Mouse (Mus musculus) c-Kit-positive CD71-positive TER-119-negative erythroid progenitor cells, embryonic 14.5 days (primary cell): ENCODE measurements around the gene Bud23.
A peak's percentile ranks its signal among the peaks of the same experiment; 100 is the strongest.
"Not testable (repeated sequence)": the region's sequence is repeated elsewhere in the genome, so short reads cannot be mapped to it uniquely, and the experiment has no call there.

Experiments
- DNase-seq: peaks from one replicate; pipeline ENCODE4 v3.0.0-alpha.2; 2013; ENCODE audit warnings: low read depth

Bud23 gene

GRCm38 (mm10) chr5:135064909-135065446 is at the start of gene Bud23:
TSS of gene Bud23 (minus strand) at chr5:135064959.
- DNase-seq = not testable (repeated sequence)

GRCm38 (mm10) chr5:135113782-135114181 is 49.0 kb upstream of the Bud23 start:
- DNase-seq = no peak

GRCm38 (mm10) chr5:135109976-135110375 is 45.2 kb upstream of the Bud23 start:
- no peak for DNase-seq

- DNase-seq = no peak
Observed at GRCm38 (mm10) chr5:135109426-135109825, 44.7 kb upstream of the Bud23 start.

GRCm38 (mm10) chr5:135109017-135109416 is 44.3 kb upstream of the Bud23 start:
- DNase-seq = no peak

GRCm38 (mm10) chr5:135107521-135108501 is 43.1 kb upstream of the Bud23 start:
- no peak for DNase-seq

GRCm38 (mm10) chr5:135106758-135107256 is 42.0 kb upstream of the Bud23 start:
- DNase-seq = peak; percentile 87

GRCm38 (mm10) chr5:135103999-135104660 is 39.4 kb upstream of the Bud23 start:
- no peak for DNase-seq

- no peak for DNase-seq
Observed at GRCm38 (mm10) chr5:135100981-135101380, 36.2 kb upstream of the Bud23 start.

GRCm38 (mm10) chr5:135089653-135090052 is 24.9 kb upstream of the Bud23 start, which contains the start of gene Mlxipl:
TSS of gene Mlxipl (plus strand) at chr5:135089890.
- DNase-seq = no peak

GRCm38 (mm10) chr5:135086871-135087270 is 22.1 kb upstream of the Bud23 start:
- DNase-seq = no peak

- no peak for DNase-seq
Observed at GRCm38 (mm10) chr5:135080539-135080938, 15.8 kb upstream of the Bud23 start.

GRCm38 (mm10) chr5:135079578-135079977 is 14.8 kb upstream of the Bud23 start:
- DNase-seq = no peak

GRCm38 (mm10) chr5:135078482-135078810 is 13.7 kb upstream of the Bud23 start:
- no peak for DNase-seq

GRCm38 (mm10) chr5:135077564-135078481 is 13.1 kb upstream of the Bud23 start, which contains the start of gene Vps37d:
TSS of gene Vps37d (minus strand) at chr5:135078266.
- DNase-seq = peak; percentile 78

GRCm38 (mm10) chr5:135076931-135077505 is 12.3 kb upstream of the Bud23 start:
- no peak for DNase-seq

- DNase-seq = no peak
Observed at GRCm38 (mm10) chr5:135076368-135076767, 11.6 kb upstream of the Bud23 start.

- no peak for DNase-seq
Observed at GRCm38 (mm10) chr5:135075655-135076054, 10.9 kb upstream of the Bud23 start.

GRCm38 (mm10) chr5:135073349-135074150 is 8.8 kb upstream of the Bud23 start:
- no peak for DNase-seq

- DNase-seq = no peak
Observed at GRCm38 (mm10) chr5:135072720-135073119, 8.0 kb upstream of the Bud23 start.
